Mouse (Mus musculus): Measurements from ENCODE around the gene Diaph2. TPM values are rescaled to one million over a fixed set of nuclear protein-coding genes. Genes with fewer than 3 reads are reported as not detected.
"Not testable (repeated sequence)": the region's sequence is repeated elsewhere in the genome, so short reads cannot be mapped to it uniquely, and the experiment has no call there.

Diaph2 gene
- polyA plus RNA-seq, 1 experiment: 9.9 TPM

DNA sequence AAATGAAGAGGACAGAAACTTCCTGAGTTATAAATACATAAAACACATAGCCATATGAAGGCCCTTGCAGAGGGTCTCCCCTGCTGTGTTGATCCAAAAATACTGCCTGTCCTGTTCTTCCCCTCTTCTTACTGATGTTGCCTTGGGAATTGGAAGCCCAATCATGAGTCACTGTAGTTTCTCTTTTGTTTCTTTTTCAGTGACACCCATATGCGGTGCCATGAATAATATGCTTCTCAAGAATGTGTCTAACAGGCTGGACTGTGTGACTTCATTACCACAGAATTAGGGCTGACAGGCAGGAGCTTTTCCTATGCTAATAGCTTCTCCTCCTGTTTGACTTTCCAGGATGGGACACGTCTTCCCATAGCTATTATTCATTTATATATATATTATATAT, 21.1 kb downstream of the Diaph2 start:
- Histone ChIP-seq H3K4me1 (ENCODE audit: control insufficient read depth, insufficient read depth, insufficient read length, low read length) (no peaks in the 10 kb centered on the region), H3K4me3 (ENCODE audit: insufficient read depth, low read depth, low read length) (no peak overlapping the region), H3K27ac (replicated peaks; ENCODE audit: low read depth, low read length) (no peak overlapping the region)

DNA sequence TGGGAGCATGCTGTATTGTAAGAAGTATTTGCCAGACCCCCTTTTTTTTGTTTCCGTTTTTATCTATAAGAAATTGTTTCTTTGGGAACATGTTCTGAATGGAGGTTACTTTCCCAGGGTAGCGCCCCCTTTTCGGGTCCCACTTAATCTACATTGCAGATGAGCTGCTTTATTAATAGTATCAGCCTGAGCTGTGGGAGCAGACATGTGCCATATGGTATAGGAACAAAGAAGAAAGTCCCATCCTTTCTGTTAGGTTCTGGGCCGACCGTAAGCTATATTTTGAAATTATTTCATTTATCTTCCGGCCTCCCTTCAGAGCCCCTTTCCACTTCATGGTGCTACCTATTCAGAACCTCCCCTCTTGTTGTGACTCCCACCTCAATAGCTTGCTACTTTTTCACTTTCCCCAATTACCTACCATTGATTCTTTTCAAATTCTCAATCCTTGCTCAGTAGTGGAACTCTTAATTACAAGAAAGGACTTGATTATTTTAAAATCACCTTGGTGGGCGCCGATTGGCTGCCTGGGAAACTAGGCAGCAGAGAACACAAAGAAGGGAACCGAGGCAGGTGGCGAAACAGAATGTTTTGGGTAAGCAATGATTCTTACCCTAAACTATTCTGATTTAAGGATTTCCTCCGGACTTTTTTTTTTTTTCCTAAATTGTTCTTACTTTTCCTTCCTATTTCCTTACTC, 24.2 kb downstream of the Diaph2 start:
- Histone ChIP-seq H3K27ac (replicated peaks; ENCODE audit: low read depth, low read length) (no peak overlapping the region), H3K4me1 (ENCODE audit: control insufficient read depth, insufficient read depth, insufficient read length, low read length) (no peaks in the 10 kb centered on the region), H3K4me3 (ENCODE audit: insufficient read depth, low read depth, low read length) (no peak overlapping the region)

DNA sequence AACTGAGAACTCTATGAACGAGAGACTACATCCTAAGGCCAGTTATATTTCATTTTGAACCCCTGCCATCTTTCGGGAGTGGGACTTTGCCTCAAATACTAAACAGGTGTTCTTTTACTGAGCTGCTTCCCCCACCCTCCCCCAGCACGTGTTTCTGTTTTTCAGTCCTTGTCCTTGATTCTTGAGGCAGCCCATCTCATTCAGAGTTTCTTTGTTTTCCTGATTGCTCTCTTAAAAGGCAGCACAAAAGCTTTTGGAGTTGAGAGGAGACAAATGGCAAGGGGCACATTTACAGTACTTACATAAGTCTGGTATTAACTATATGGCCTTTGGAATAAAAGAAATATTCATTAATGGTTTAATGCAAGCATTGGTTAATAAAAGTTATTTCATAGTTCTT, 24.9 kb downstream of the Diaph2 start:
- Histone ChIP-seq H3K4me1 (ENCODE audit: control insufficient read depth, insufficient read depth, insufficient read length, low read length) (no peaks in the 10 kb centered on the region), H3K27ac (replicated peaks; ENCODE audit: low read depth, low read length) (no peak overlapping the region), H3K4me3 (ENCODE audit: insufficient read depth, low read depth, low read length) (no peak overlapping the region)

DNA sequence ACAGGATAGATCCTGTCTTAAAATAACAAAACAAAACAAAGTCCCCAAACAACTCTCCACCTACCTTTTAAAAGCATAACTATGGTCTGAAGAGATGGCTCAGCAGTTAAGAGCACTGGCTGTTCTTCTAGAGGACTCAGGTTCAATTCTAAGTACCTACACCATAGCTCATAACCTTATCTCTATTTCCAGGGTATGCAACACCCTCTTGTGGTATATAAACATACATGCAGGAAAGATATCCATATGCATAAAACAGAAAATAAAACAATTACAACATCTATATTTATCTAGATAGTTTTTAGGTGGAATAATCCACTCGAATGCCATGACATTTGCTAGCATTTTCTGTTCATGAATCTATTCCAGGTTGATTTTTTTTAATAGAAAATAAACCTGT, 27.2 kb downstream of the Diaph2 start:
- Histone ChIP-seq H3K27ac (replicated peaks; ENCODE audit: low read depth, low read length) (no peak overlapping the region), H3K4me1 (ENCODE audit: control insufficient read depth, insufficient read depth, insufficient read length, low read length) (no peaks in the 10 kb centered on the region), H3K4me3 (ENCODE audit: insufficient read depth, low read depth, low read length) (no peak overlapping the region)

DNA sequence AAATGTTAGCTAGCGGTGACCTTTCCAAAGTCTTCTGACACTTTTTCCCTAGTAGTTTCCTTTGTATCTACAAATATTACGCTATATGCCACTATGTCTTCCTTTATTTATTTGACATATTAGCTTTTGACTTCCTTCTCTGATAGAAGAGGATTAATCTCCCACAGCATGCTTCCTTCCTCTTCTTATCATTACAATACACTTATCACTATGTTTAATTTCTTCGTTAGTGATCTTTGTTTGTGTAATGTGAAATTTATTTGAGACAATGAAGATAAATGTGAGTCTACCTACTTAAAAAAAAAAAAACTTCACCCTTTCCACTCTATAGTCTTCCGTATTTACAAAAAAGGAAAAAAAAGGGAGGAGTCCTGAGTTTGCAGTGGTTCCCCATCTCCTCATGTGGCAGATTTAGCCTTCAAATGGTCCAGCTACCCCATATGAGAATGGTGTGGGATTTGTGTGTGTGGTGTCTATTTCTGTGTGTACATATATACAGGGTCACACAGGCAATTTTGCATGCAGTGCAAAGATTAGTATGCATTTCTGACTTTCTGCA, 27.9 kb downstream of the Diaph2 start:
- Histone ChIP-seq H3K4me1 (ENCODE audit: control insufficient read depth, insufficient read depth, insufficient read length, low read length) (no peaks in the 10 kb centered on the region), H3K4me3 (ENCODE audit: insufficient read depth, low read depth, low read length) (no peak overlapping the region), H3K27ac (replicated peaks; ENCODE audit: low read depth, low read length) (no peak overlapping the region)

DNA sequence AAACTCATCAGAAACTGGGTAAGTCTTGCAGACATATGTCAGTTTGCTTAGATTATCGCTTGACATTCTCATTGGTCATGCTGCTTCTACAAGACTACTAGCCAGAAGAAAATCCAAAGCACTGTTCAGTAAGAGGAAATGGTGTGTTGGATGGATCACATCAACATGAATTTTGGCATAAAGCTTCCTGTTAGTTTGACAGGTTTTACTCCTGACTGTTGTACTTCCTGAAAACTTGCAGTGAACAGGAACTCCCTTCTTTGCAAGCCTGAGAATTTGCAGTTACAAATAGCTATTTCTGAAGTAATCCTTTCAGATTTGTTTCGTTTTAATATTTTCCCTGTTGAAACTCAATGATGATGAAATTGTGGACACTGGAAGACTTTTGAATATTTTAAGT, 32.3 kb downstream of the Diaph2 start:
- Histone ChIP-seq H3K4me1 (ENCODE audit: control insufficient read depth, insufficient read depth, insufficient read length, low read length) (no peaks in the 10 kb centered on the region), H3K4me3 (ENCODE audit: insufficient read depth, low read depth, low read length) (no peak overlapping the region), H3K27ac (replicated peaks; ENCODE audit: low read depth, low read length) (no peak overlapping the region)

DNA sequence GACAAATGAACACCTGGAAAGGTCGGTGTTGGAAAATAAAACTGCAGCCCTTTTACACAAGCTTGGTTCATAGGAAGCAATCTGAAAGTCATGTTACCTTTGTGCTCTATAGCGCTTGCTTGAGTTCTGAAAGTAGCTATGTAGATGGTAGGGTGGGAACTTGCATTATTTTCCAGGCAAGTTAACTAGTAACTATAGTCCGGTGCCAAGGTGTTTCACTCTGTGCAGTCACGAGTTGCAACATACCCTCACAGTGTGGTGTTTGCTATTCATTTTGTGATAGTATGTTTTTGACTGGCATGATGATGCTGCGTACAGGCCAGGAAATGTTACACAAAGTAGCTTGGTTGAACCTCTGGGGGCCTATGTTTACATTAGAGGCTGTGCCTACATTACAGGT, 34.5 kb downstream of the Diaph2 start:
- Histone ChIP-seq H3K27ac (replicated peaks; ENCODE audit: low read depth, low read length) (no peak overlapping the region), H3K4me3 (ENCODE audit: insufficient read depth, low read depth, low read length) (no peak overlapping the region), H3K4me1 (ENCODE audit: control insufficient read depth, insufficient read depth, insufficient read length, low read length) (no peaks in the 10 kb centered on the region)

DNA sequence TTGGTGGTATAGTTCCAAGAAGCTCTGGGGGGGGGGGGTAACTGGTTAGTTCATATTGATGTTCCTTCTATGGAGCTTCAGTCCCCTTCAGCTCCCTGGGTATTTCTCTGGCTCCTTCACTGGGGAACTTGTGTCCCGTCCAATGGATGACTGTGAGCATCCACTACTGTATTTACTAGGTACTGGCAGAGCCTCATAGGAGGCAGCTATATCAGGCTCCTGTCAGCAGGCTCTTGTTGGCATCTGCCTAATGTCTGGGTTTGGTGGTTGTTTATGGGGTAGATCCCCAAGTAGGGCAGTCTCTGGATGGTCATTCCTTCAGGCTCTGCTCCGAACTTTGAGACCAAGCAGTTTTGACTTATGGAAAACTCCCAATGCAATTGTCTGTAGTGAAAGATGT, 50.4 kb downstream of the Diaph2 start:
- not testable (repeated sequence) for H3K4me1 ChIP-seq (ENCODE audit: control insufficient read depth, insufficient read depth, insufficient read length, low read length); H3K27ac ChIP-seq (replicated peaks; ENCODE audit: low read depth, low read length)

DNA sequence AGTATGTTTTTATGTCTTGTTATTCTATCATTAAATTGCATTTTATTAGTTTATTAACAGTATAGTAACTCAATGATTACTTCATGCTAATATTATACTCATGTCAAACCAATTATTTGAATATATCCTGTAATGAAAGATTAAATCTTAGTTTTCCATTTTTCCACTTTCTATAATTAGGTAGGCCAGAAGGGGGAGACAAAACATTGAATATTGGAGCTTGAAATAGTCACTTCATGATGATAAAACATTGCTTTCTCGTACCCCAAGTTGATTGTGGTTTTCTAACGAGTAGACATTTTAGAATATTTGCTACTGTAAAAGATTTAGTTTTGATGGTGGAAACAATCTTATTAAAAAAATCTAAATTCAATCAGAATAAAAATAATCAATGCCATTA, 82.4 kb downstream of the Diaph2 start:
- no peak overlapping the region for H3K27ac ChIP-seq (replicated peaks; ENCODE audit: low read depth, low read length)
- H3K4me1 ChIP-seq (ENCODE audit: control insufficient read depth, insufficient read depth, insufficient read length, low read length): no peaks in the 10 kb centered on the region
- H3K4me3 ChIP-seq (ENCODE audit: insufficient read depth, low read depth, low read length): no peak overlapping the region

More for the DNA sequence above, 50.4 kb downstream of the Diaph2 start:
- not testable (repeated sequence) for H3K4me3 ChIP-seq (ENCODE audit: insufficient read depth, low read depth, low read length)

DNA sequence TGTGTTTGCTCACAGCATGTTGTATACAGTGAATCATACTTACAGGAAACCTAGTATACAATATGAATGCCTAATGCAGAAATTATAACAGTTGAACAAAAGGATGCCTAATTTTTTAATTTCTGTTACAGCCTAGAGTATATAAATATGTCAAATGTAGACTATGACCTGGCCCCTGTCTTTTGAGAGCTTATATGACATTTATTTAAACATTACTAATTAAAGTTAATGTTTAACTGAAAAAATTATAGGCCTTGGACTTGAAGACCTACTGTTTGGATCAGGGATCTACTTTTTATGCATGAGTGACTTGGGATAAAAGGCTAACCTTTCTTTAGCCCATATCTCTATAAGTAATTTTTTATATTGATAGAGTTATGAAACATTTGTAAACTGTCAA, 84.3 kb downstream of the Diaph2 start:
- H3K4me3 ChIP-seq (ENCODE audit: insufficient read depth, low read depth, low read length): no peak overlapping the region
- H3K4me1 ChIP-seq (ENCODE audit: control insufficient read depth, insufficient read depth, insufficient read length, low read length): no peaks in the 10 kb centered on the region
- no peak overlapping the region for H3K27ac ChIP-seq (replicated peaks; ENCODE audit: low read depth, low read length)

DNA sequence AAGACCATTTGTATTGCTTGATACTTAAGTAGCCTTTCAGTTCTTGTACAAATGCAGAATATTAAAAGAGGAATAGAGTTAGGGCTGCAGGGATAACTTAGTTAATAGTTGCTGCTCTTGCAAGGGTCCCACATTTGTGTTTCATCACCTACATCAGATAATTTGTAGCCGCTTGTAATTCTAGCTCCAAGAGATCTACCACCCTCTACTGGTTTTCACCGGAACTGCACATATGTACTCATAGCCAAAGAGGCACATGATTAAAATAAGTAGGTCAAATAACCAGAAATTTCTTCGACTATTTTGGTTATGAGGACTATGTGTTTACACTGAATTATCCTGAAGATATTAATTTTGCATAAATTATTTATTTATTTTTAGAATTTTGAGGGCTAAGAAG, 134.9 kb downstream of the Diaph2 start:
- no peak overlapping the region for H3K27ac ChIP-seq (replicated peaks; ENCODE audit: low read depth, low read length)
- no peak overlapping the region for H3K4me3 ChIP-seq (ENCODE audit: insufficient read depth, low read depth, low read length)
- no peaks in the 10 kb centered on the region for H3K4me1 ChIP-seq (ENCODE audit: control insufficient read depth, insufficient read depth, insufficient read length, low read length)

DNA sequence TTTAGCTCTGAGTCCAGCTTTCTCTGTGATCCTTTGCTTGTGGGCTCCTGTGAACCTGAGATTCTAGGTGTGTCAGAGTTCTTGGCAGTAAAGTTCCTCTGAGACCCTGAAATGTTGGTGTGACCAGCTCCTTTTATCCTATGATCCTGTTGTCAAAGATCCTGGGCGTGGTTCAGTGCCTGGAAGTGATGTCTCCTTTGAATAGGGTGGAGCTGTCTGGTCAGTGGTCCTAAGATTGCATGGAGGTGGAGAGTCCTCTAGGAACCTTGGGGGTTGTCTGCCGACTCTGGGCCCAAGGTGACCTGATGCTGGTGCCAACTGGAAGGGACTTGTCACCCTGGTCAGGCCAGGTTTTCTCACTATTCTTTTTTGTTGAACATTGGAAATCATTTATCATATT, 176.3 kb downstream of the Diaph2 start:
- Histone ChIP-seq H3K27ac (replicated peaks; ENCODE audit: low read depth, low read length) (no peak overlapping the region), H3K4me3 (ENCODE audit: insufficient read depth, low read depth, low read length) (no peak overlapping the region), H3K4me1 (ENCODE audit: control insufficient read depth, insufficient read depth, insufficient read length, low read length) (no peaks in the 10 kb centered on the region)

DNA sequence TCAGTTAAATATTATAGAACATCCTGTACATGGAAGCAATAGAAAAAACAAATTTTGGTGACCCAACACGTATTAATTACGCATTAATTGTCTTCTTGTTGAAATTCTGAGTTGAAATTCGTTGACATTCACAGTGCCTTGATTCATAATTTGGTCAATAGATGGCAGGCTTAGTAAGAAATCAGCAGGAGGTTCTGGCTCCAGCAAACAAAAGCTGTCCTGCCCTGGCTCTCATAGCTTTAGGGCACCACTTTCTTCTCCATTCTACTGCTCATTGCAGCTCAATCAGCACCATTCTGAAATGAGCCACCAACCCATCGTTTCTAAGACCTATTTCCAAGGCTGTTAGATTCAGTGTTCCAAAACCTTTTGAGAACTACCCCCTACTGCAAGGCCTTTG, 225.3 kb downstream of the Diaph2 start:
- H3K4me1 ChIP-seq (ENCODE audit: control insufficient read depth, insufficient read depth, insufficient read length, low read length): no peaks in the 10 kb centered on the region
- H3K27ac ChIP-seq (replicated peaks; ENCODE audit: low read depth, low read length): no peak overlapping the region
- H3K4me3 ChIP-seq (ENCODE audit: insufficient read depth, low read depth, low read length): no peak overlapping the region

DNA sequence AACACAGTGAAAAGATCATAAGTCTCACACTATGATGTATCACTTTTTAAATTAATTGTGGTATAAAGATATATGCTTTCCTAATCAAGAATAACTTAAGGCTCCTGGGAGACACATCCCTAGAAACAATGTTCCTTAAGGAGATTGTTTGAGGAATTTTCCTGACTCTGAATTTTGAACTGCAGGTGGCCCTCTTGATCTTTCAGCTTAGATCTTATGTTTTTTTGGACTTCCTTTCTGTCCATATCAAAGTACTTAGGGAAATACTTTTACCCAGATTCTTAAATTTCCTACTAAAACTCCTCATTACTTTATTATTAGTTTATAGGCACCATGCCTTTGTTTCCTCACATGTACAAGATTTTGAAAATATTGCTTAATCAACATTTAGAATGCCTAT, 258.7 kb downstream of the Diaph2 start:
- Histone ChIP-seq H3K27ac (replicated peaks; ENCODE audit: low read depth, low read length) (no peak overlapping the region), H3K4me3 (ENCODE audit: insufficient read depth, low read depth, low read length) (no peak overlapping the region), H3K4me1 (ENCODE audit: control insufficient read depth, insufficient read depth, insufficient read length, low read length) (no peaks in the 10 kb centered on the region)

DNA sequence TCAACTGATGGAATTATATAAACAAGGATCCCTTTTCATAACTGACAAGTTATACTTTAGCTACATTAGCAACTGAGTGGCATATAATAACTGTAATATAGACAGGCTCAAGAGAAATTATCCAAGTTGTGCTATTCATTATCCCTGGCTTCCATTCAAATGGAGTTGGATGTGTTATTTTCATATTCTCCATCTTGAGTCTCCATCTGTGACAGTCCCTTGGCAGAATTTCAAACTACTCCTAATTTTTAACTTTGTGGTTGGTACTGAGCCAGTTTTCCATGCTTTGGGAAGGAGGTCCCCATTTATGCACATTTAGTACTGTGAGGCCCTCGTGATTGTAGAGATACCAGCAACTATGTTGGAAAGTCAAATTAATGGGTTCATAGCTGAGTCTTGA, 270.2 kb downstream of the Diaph2 start:
- Histone ChIP-seq H3K27ac (replicated peaks; ENCODE audit: low read depth, low read length) (no peak overlapping the region), H3K4me1 (ENCODE audit: control insufficient read depth, insufficient read depth, insufficient read length, low read length) (no peaks in the 10 kb centered on the region), H3K4me3 (ENCODE audit: insufficient read depth, low read depth, low read length) (no peak overlapping the region)

DNA sequence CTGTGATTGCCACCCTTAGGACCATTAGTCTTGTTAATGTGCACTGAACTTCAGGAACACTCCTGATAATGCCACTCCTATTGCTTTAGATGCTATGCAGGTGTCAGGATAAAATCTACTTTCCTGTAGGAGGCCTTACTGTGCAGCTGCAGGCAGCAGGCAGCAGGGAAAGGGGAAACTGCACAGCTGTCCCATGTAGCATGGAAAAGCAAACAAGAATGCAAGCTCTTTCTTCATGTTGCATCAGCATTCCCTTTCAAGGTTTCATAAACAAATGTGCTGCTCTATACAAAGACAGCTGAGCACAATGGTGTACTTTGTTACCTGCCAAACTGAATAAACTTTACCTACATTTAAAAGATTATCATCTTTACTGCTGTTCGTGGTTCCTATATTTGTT, 295.0 kb downstream of the Diaph2 start:
- no peaks in the 10 kb centered on the region for H3K4me1 ChIP-seq (ENCODE audit: control insufficient read depth, insufficient read depth, insufficient read length, low read length)
- no peak overlapping the region for H3K27ac ChIP-seq (replicated peaks; ENCODE audit: low read depth, low read length)
- no peak overlapping the region for H3K4me3 ChIP-seq (ENCODE audit: insufficient read depth, low read depth, low read length)
